Mouse (Mus musculus) hindbrain, embryonic 13.5 days (tissue): ENCODE measurements at regions not wholly inside any gene's neighbourhood (a gene's known extent, or its start where the extent isn't known, plus 50 kb on each side); places are given as distances from the start of the nearest gene placed in this dataset.

Source experiments
- ATAC-seq: fragments of 200-750 bp; cut with Nextera tagmentation; 2 replicates; pipeline ENCODE4 v1.8.0; 2017; ENCODE audit warnings: moderate TSS enrichment; ENCODE audit not compliant: low FRiP score
- H3K27ac ChIP-seq: fragments of 300-500 bp; sonication (generic); 2 replicates; pipeline ENCODE4 v1.5.1; 2015; ENCODE audit warnings: inconsistent platforms, mild to moderate bottlenecking, moderate library complexity
- H3K27me3 ChIP-seq: fragments of 300-500 bp; sonication (generic); 2 replicates; pipeline ENCODE4 v1.6.1; 2015; ENCODE audit warnings: mild to moderate bottlenecking, inconsistent platforms
- H3K36me3 ChIP-seq: fragments of 300-500 bp; sonication (generic); 2 replicates; pipeline ENCODE4 v1.6.1; 2015; ENCODE audit warnings: mild to moderate bottlenecking, inconsistent platforms
- H3K4me1 ChIP-seq: fragments of 300-500 bp; sonication (generic); replicated peaks from 2 replicates; pipeline ENCODE4 v1.6.1; 2015; ENCODE audit warnings: inconsistent platforms
- H3K4me2 ChIP-seq: fragments of 300-500 bp; sonication (generic); 2 replicates; pipeline ENCODE4 v1.6.1; 2015; ENCODE audit warnings: inconsistent platforms, mild to moderate bottlenecking, moderate library complexity
- H3K4me3 ChIP-seq: fragments of 300-500 bp; sonication (generic); 2 replicates; pipeline ENCODE4 v1.5.1; 2015; ENCODE audit warnings: mild to moderate bottlenecking, inconsistent platforms
- H3K9ac ChIP-seq: fragments of 300-500 bp; sonication (generic); 2 replicates; pipeline ENCODE4 v1.6.1; 2015; ENCODE audit warnings: mild to moderate bottlenecking, inconsistent platforms
- H3K9me3 ChIP-seq: fragments of 300-500 bp; sonication (generic); 2 replicates; pipeline ENCODE4 v1.6.1; 2016; ENCODE audit warnings: inconsistent platforms
- WGBS: fragments of 180-500 bp; shearing (Covaris S2); methylation state at CpG from one replicate; pipeline ENCODE4 v1.1.7; 2015; 5-methylcytosine and 5-hydroxymethylcytosine counted together

- Histone ChIP-seq H3K9ac (no peak overlapping the region), H3K9me3 (no peaks in the 10 kb centered on the region), H3K4me1 (peaks cover 3% of the 10 kb centered on the region; the same call in 1 of the 2 replicates), H3K27ac (no peak overlapping the region), H3K4me3 (no peak overlapping the region), H3K27me3 (no peaks in the 10 kb centered on the region), H3K4me2 (no peak overlapping the region), H3K36me3 (no peaks in the 10 kb centered on the region)
- ATAC-seq, result no peak
- 45% methylated on average over 2 of the region's 2 CpGs for WGBS
Observed at GRCm38 (mm10) chr9:23050751-23051150, 172.1 kb upstream of the Bmper start.

- Histone ChIP-seq H3K4me1 (peaks cover 35% of the 10 kb centered on the region), H3K4me3 (no peak overlapping the region), H3K9me3 (no peaks in the 10 kb centered on the region), H3K36me3 (no peaks in the 10 kb centered on the region), H3K4me2 (no peak overlapping the region), H3K27me3 (peaks cover 7% of the 10 kb centered on the region; the same call in 1 of the 2 replicates), H3K27ac (no peak overlapping the region), H3K9ac (no peak overlapping the region)
- no peak for ATAC-seq
- WGBS, result 76% methylated on average over 4 of the region's 4 CpGs
Observed at GRCm38 (mm10) chr9:23059526-23059925, 163.3 kb upstream of the Bmper start.

- Histone ChIP-seq H3K4me3 (no peak overlapping the region), H3K27me3 (peaks cover 7% of the 10 kb centered on the region; the same call in 1 of the 2 replicates), H3K9me3 (no peaks in the 10 kb centered on the region), H3K4me2 (no peak overlapping the region), H3K9ac (no peak overlapping the region), H3K36me3 (no peaks in the 10 kb centered on the region), H3K4me1 (peaks cover 35% of the 10 kb centered on the region), H3K27ac (no peak overlapping the region)
- no peak for ATAC-seq
Observed at GRCm38 (mm10) chr9:23060526-23060925, 162.3 kb upstream of the Bmper start.

- Histone ChIP-seq H3K9me3 (no peaks in the 10 kb centered on the region), H3K4me1 (peaks cover 35% of the 10 kb centered on the region), H3K36me3 (no peaks in the 10 kb centered on the region), H3K9ac (no peak overlapping the region), H3K27me3 (peaks cover 7% of the 10 kb centered on the region; the same call in 1 of the 2 replicates), H3K4me2 (no peak overlapping the region), H3K4me3 (no peak overlapping the region), H3K27ac (peak overlapping the region; percentile 30)
- 13% methylated on average over 4 of the region's 4 CpGs for WGBS
- ATAC-seq, result no peak
Observed at GRCm38 (mm10) chr9:23061179-23061929, 161.5 kb upstream of the Bmper start.

- Histone ChIP-seq H3K36me3 (no peaks in the 10 kb centered on the region), H3K9me3 (no peaks in the 10 kb centered on the region), H3K4me3 (no peak overlapping the region), H3K4me2 (no peak overlapping the region), H3K27me3 (peaks cover 7% of the 10 kb centered on the region; the same call in 1 of the 2 replicates), H3K4me1 (peaks cover 35% of the 10 kb centered on the region), H3K9ac (no peak overlapping the region), H3K27ac (peak overlapping the region; percentile 79)
- ATAC-seq, result peak; percentile 67
- WGBS, result 17% methylated on average over 8 of the region's 8 CpGs
Observed at GRCm38 (mm10) chr9:23062057-23062655, 160.7 kb upstream of the Bmper start.

GRCm38 (mm10) chr9:23062656-23063444, 160.0 kb upstream of the Bmper start:
- H3K4me1 ChIP-seq, result peaks cover 36% of the 10 kb centered on the region
- H3K9me3 ChIP-seq, result no peaks in the 10 kb centered on the region
- 33% methylated on average over 7 of the region's 7 CpGs for WGBS
- H3K27me3 ChIP-seq, result peaks cover 7% of the 10 kb centered on the region; the same call in 1 of the 2 replicates
- ATAC-seq, result peak; percentile 78
- no peak overlapping the region for H3K4me3 ChIP-seq
- H3K9ac ChIP-seq, result no peak overlapping the region
- no peak overlapping the region for H3K4me2 ChIP-seq
- H3K27ac ChIP-seq, result peak overlapping the region; percentile 79
- H3K36me3 ChIP-seq, result no peaks in the 10 kb centered on the region

GRCm38 (mm10) chr9:23064001-23064400, 158.9 kb upstream of the Bmper start:
- H3K4me2 ChIP-seq, result no peak overlapping the region
- no peak for ATAC-seq
- no peaks in the 10 kb centered on the region for H3K36me3 ChIP-seq
- H3K27me3 ChIP-seq, result 0 out of 2 replicates have a peak, but pooled peaks cover under 1% of the 10 kb centered on the region
- H3K27ac ChIP-seq, result no peak overlapping the region
- no peak overlapping the region for H3K9ac ChIP-seq
- WGBS, result 79% methylated on average over 2 of the region's 2 CpGs
- H3K9me3 ChIP-seq, result no peaks in the 10 kb centered on the region
- peaks cover 42% of the 10 kb centered on the region for H3K4me1 ChIP-seq
- H3K4me3 ChIP-seq, result no peak overlapping the region

GRCm38 (mm10) chr9:23064811-23065210, 158.1 kb upstream of the Bmper start:
- H3K9ac ChIP-seq, result no peak overlapping the region
- H3K27me3 ChIP-seq, result no peaks in the 10 kb centered on the region
- H3K4me2 ChIP-seq, result no peak overlapping the region
- H3K9me3 ChIP-seq, result no peaks in the 10 kb centered on the region
- H3K36me3 ChIP-seq, result no peaks in the 10 kb centered on the region
- WGBS, result 97% methylated on average over 3 of the region's 3 CpGs
- H3K27ac ChIP-seq, result no peak overlapping the region
- H3K4me1 ChIP-seq, result peaks cover 42% of the 10 kb centered on the region
- no peak for ATAC-seq
- no peak overlapping the region for H3K4me3 ChIP-seq

- H3K4me3 ChIP-seq, result no peak overlapping the region
- 43% methylated on average over 6 of the region's 6 CpGs for WGBS
- H3K36me3 ChIP-seq, result no peaks in the 10 kb centered on the region
- H3K9ac ChIP-seq, result no peak overlapping the region
- H3K27me3 ChIP-seq, result no peaks in the 10 kb centered on the region
- no peaks in the 10 kb centered on the region for H3K9me3 ChIP-seq
- H3K4me1 ChIP-seq, result peaks cover 13% of the 10 kb centered on the region
- 0 out of 2 replicates have a peak, but pooled peaks have one; percentile 17 for ATAC-seq
- H3K4me2 ChIP-seq, result no peak overlapping the region
- no peak overlapping the region for H3K27ac ChIP-seq
Observed at GRCm38 (mm10) chr9:23068101-23068791, 154.6 kb upstream of the Bmper start.

GRCm38 (mm10) chr9:23069161-23069560, 153.7 kb upstream of the Bmper start:
- no peak overlapping the region for H3K4me3 ChIP-seq
- H3K9ac ChIP-seq, result no peak overlapping the region
- no peak overlapping the region for H3K27ac ChIP-seq
- H3K4me1 ChIP-seq, result 0 out of 2 replicates have a peak, but pooled peaks cover 10% of the 10 kb centered on the region
- no peaks in the 10 kb centered on the region for H3K27me3 ChIP-seq
- H3K9me3 ChIP-seq, result no peaks in the 10 kb centered on the region
- H3K4me2 ChIP-seq, result no peak overlapping the region
- 83% methylated on average over 7 of the region's 7 CpGs for WGBS
- H3K36me3 ChIP-seq, result no peaks in the 10 kb centered on the region
- ATAC-seq, result no peak

- 65% methylated on average over 2 of the region's 2 CpGs for WGBS
- H3K4me1 ChIP-seq, result 0 out of 2 replicates have a peak, but pooled peaks cover 10% of the 10 kb centered on the region
- no peak overlapping the region for H3K4me2 ChIP-seq
- no peaks in the 10 kb centered on the region for H3K36me3 ChIP-seq
- H3K9ac ChIP-seq, result no peak overlapping the region
- no peak overlapping the region for H3K4me3 ChIP-seq
- H3K27me3 ChIP-seq, result no peaks in the 10 kb centered on the region
- no peak overlapping the region for H3K27ac ChIP-seq
- no peak for ATAC-seq
- H3K9me3 ChIP-seq, result no peaks in the 10 kb centered on the region
Observed at GRCm38 (mm10) chr9:23071006-23071405, 151.9 kb upstream of the Bmper start.

GRCm38 (mm10) chr9:23072741-23073140, 150.1 kb upstream of the Bmper start:
- Histone ChIP-seq H3K4me3 (no peak overlapping the region), H3K9ac (no peak overlapping the region), H3K27me3 (no peaks in the 10 kb centered on the region), H3K36me3 (no peaks in the 10 kb centered on the region), H3K9me3 (no peaks in the 10 kb centered on the region), H3K27ac (no peak overlapping the region), H3K4me2 (no peak overlapping the region), H3K4me1 (0 out of 2 replicates have a peak, but pooled peaks cover 10% of the 10 kb centered on the region)
- 86% methylated on average over 8 of the region's 8 CpGs for WGBS
- no peak for ATAC-seq
